Mouse (Mus musculus): ENCODE measurements around the gene Snx4. TPM values are rescaled to one million over a fixed set of nuclear protein-coding genes. Genes with fewer than 3 reads are reported as not detected.
A peak's percentile ranks its signal among the peaks of the same experiment; 100 is the strongest.

Gene Snx4
- polyA plus RNA-seq, 1 experiment from 2014 or later = 117 TPM

DNA sequence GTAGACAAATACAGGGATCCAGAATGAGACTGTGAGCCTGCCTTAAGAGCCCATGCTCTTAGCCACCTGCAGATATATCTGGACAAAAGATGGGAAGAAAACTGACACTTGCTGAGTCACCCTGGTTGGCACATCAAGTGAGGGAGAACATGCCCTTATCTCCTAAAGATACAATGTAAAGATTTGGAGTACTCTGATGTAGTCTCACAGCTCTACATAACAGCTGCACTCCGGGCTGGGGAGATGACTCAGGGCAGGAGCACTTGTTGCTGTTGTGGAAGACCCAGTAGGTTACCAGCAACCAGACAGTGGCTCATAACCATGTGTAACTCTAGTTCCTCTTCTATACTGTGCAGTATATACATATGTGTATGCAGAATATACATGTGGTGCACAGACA is 31.8 kb downstream of the Snx4 start:
- Histone ChIP-seq H3K9me3 (no peaks in the 10 kb centered on the region), H3K27me3 (no peaks in the 10 kb centered on the region), H3K27ac (no peak overlapping the region), H3K9ac (no peak overlapping the region), H3K4me3 (no peak overlapping the region), H3K36me3 (peaks cover 64% of the 10 kb centered on the region), H3K4me1 (no peaks in the 10 kb centered on the region), H3K4me2 (no peak overlapping the region)
- no peak for ATAC-seq (ENCODE audit: borderline replicate concordance, extremely low read depth, low FRiP score, low TSS enrichment)
- WGBS = 71% methylated on average over 1 of the region's 1 CpGs

DNA sequence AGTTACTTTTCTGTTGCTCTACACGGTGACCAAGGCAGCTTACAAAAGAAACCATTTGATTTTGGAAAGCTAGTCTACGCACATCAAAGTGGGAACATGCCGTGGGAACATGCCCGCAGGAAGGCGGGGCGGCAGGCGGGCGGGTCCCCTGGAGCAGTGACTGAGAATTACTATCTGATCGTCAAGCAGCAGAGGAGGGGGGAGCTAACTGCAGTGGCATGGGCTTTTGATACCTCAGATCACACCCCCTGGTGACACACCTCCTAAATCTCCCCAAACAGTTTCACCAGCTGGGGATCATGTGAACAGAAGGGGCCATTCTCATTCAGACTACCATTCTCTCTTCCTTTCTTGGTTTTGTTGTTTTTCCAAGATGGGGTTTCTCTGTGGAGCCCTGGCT is 37.3 kb downstream of the Snx4 start:
- Histone ChIP-seq H3K4me2 (no peak overlapping the region), H3K9me3 (no peaks in the 10 kb centered on the region), H3K4me3 (no peak overlapping the region), H3K4me1 (no peaks in the 10 kb centered on the region), H3K36me3 (peaks cover 84% of the 10 kb centered on the region), H3K9ac (no peak overlapping the region), H3K27ac (no peak overlapping the region), H3K27me3 (no peaks in the 10 kb centered on the region)
- ATAC-seq (ENCODE audit: borderline replicate concordance, extremely low read depth, low FRiP score, low TSS enrichment) = no peak
- 88% methylated on average over 9 of the region's 9 CpGs for WGBS

DNA sequence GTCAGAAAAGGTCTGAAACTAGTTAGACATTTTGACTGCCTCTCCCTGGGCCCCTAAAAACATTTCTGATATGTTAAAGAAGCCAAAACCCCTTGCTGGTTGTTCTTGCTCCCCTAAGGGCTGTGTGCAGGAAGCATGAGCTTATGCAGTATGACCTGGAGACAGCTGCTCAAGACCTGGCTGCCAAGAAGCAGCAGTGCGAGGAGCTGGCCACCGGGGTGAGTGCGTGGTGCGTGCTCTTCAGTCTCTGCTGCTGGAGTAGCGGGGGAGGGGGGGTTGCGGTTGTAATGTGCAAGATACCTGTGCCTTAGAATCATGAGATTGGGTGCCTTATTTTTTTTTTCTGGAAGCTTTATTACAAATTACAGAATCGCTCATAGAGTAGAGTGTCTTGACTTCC is 38.7 kb downstream of the Snx4 start:
- Histone ChIP-seq H3K36me3 (peaks cover 94% of the 10 kb centered on the region), H3K4me1 (no peaks in the 10 kb centered on the region), H3K27ac (no peak overlapping the region), H3K9me3 (no peaks in the 10 kb centered on the region), H3K4me2 (no peak overlapping the region), H3K27me3 (no peaks in the 10 kb centered on the region), H3K4me3 (no peak overlapping the region), H3K9ac (no peak overlapping the region)
- no peak for ATAC-seq (ENCODE audit: borderline replicate concordance, extremely low read depth, low FRiP score, low TSS enrichment)
- WGBS = 80% methylated on average over 7 of the region's 7 CpGs

DNA sequence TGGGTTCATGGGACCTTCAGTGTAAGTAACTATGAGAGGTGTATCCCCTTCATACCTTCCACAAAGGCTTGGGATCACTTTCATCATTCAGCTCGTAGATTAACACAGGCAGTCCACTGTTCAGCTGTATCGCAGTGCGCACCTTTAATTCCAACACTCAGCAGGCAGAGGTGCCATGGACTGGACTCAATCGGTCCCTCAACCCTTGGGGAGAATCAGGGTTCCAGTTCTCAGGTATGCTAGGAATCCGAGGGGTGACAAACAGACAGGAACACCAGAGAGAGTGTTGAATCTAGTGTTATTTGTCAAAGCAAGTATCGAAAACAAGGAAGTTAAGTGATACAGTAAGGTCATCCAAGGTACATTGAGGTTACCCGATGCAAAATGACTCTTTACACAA is 41.0 kb downstream of the Snx4 start:
- no peaks in the 10 kb centered on the region for H3K9me3 ChIP-seq
- peaks cover 97% of the 10 kb centered on the region for H3K36me3 ChIP-seq
- no peak overlapping the region for H3K27ac ChIP-seq
- H3K9ac ChIP-seq = no peak overlapping the region
- H3K4me2 ChIP-seq = no peak overlapping the region
- ATAC-seq (ENCODE audit: borderline replicate concordance, extremely low read depth, low FRiP score, low TSS enrichment) = no peak
- H3K4me3 ChIP-seq = no peak overlapping the region
- WGBS = 93% methylated on average over 7 of the region's 7 CpGs
- H3K4me1 ChIP-seq = no peaks in the 10 kb centered on the region
- no peaks in the 10 kb centered on the region for H3K27me3 ChIP-seq

DNA sequence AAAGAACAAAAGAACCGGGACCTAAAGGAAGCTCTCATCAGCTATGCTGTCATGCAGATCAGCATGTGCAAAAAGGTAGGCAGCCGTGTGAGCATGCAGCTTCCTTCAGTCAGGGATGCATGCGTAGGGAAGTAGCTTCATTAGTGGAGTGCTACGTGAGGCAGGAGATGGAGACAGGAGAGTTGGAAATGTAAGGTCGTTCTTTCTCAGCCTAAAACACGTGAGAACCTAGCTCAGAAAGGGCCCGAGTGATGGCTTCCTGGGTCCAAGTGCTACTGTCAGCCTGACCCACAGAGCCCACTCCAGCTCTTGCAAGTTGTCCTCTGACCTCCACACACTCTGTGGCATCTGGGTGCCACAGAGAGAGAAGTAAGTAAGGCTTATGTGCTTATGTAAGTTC is 43.4 kb downstream of the Snx4 start:
- H3K4me2 ChIP-seq = no peak overlapping the region
- no peak for ATAC-seq (ENCODE audit: borderline replicate concordance, extremely low read depth, low FRiP score, low TSS enrichment)
- no peaks in the 10 kb centered on the region for H3K4me1 ChIP-seq
- 91% methylated on average over 7 of the region's 7 CpGs for WGBS
- no peaks in the 10 kb centered on the region for H3K9me3 ChIP-seq
- no peaks in the 10 kb centered on the region for H3K27me3 ChIP-seq
- peaks cover 95% of the 10 kb centered on the region for H3K36me3 ChIP-seq
- H3K9ac ChIP-seq = no peak overlapping the region
- H3K27ac ChIP-seq = no peak overlapping the region
- no peak overlapping the region for H3K4me3 ChIP-seq

DNA sequence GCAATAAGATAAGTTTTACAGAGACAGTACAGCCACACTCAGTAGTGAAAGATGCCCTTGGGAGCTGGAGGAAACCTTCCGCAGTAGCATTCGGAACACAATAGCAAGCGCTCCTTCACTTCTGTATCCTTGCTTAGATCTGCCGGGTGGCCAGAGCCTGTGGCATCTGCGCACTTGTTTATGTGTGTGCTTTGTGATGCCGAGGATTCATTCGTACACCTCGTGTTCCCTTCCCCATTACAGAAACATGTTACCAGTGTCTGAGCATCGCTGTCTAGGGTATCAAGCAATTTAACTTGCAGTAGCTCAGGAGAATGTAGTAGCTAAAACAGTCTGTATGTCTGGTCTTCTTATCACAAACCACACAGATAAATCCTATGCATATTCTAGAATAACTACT is 44.1 kb downstream of the Snx4 start:
- Histone ChIP-seq H3K4me3 (no peak overlapping the region), H3K9ac (no peak overlapping the region), H3K9me3 (no peaks in the 10 kb centered on the region), H3K27ac (no peak overlapping the region), H3K36me3 (peaks cover 95% of the 10 kb centered on the region), H3K4me2 (no peak overlapping the region), H3K4me1 (no peaks in the 10 kb centered on the region), H3K27me3 (no peaks in the 10 kb centered on the region)
- 95% methylated on average over 9 of the region's 9 CpGs for WGBS
- ATAC-seq (ENCODE audit: borderline replicate concordance, extremely low read depth, low FRiP score, low TSS enrichment) = no peak

DNA sequence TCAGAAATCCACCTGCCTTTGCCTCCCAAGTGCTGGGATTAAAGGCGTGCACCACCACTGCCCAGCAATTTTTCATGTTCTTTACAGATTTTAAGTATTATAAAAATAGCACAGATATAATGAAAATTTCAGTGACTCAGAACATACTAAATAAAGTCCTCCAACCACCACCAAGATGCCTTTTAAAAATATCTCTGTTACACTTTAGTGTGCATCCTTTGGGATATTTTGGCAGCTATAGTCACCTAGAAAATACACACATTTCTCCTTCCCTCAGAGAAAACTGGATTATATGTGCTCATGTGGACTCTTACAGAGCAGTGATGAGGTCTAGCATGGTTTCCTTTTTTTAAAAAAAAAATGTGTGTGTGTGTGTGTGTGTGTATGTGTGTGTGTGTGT is 46.3 kb downstream of the Snx4 start:
- no peak overlapping the region for H3K9ac ChIP-seq
- H3K4me1 ChIP-seq = no peaks in the 10 kb centered on the region
- H3K27ac ChIP-seq = no peak overlapping the region
- H3K4me3 ChIP-seq = no peak overlapping the region
- H3K36me3 ChIP-seq = peaks cover 81% of the 10 kb centered on the region
- H3K27me3 ChIP-seq = no peaks in the 10 kb centered on the region
- no peaks in the 10 kb centered on the region for H3K9me3 ChIP-seq
- no peak overlapping the region for H3K4me2 ChIP-seq
- no peak for ATAC-seq (ENCODE audit: borderline replicate concordance, extremely low read depth, low FRiP score, low TSS enrichment)
- 97% methylated on average over 1 of the region's 1 CpGs for WGBS

DNA sequence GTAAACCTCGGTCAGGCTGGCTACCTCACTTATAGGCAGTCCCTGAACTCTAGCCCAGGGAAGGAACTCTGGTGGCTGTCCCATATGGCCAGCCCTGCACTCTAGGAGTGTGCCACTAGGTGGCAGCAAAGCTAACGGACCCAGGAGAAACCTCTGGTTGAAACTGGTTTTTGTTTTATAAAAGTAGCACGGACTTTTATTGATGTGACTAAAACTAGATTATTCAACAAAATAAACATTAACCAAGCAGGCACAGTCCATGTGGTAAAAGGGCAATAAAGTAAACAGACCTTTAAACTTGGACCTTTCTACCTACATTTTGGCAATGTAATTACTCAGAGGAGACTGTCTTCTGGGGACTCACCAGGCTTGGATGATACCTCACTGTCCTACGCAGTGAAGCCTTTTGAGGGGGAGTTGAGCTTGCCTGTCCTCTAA is 55.4 kb downstream of the Snx4 start:
- Histone ChIP-seq H3K4me2 (peak overlapping the region; percentile 18; the same call in 1 of the 2 replicates), H3K4me1 (0 out of 2 replicates have a peak, but pooled peaks cover 3% of the 10 kb centered on the region), H3K36me3 (peaks cover 3% of the 10 kb centered on the region), H3K4me3 (no peak overlapping the region), H3K9ac (no peak overlapping the region), H3K27me3 (no peaks in the 10 kb centered on the region), H3K27ac (no peak overlapping the region), H3K9me3 (no peaks in the 10 kb centered on the region)
- ATAC-seq (ENCODE audit: borderline replicate concordance, extremely low read depth, low FRiP score, low TSS enrichment) = peak; percentile 60; the same call in 1 of the 2 replicates
- WGBS = 11% methylated on average over 4 of the region's 4 CpGs

DNA sequence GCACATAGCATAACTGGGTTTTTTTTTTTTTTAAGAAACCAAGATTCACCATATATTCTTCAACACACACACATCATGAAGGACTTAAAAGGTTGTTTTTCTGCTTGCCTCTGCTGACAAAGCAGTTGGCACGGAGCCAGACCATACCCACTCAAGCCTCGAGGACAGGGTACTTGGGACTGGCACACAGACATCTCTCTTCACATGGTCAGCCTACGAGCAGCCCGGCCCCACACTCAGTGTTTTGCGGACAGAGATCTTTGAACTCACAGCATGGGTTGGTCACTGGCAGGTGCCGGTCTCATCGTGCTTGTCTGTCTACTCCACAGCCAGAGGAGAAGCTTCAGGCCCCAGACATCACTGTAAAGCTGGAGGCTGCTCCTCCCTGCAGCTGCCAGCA is 56.5 kb downstream of the Snx4 start:
- H3K4me2 ChIP-seq = no peak overlapping the region
- H3K27ac ChIP-seq = no peak overlapping the region
- H3K9me3 ChIP-seq = no peaks in the 10 kb centered on the region
- H3K4me3 ChIP-seq = no peak overlapping the region
- 0 out of 2 replicates have a peak, but pooled peaks cover 3% of the 10 kb centered on the region for H3K4me1 ChIP-seq
- H3K36me3 ChIP-seq = peaks cover 3% of the 10 kb centered on the region
- no peak for ATAC-seq (ENCODE audit: borderline replicate concordance, extremely low read depth, low FRiP score, low TSS enrichment)
- H3K9ac ChIP-seq = no peak overlapping the region
- WGBS = 68% methylated on average over 7 of the region's 7 CpGs
- no peaks in the 10 kb centered on the region for H3K27me3 ChIP-seq

DNA sequence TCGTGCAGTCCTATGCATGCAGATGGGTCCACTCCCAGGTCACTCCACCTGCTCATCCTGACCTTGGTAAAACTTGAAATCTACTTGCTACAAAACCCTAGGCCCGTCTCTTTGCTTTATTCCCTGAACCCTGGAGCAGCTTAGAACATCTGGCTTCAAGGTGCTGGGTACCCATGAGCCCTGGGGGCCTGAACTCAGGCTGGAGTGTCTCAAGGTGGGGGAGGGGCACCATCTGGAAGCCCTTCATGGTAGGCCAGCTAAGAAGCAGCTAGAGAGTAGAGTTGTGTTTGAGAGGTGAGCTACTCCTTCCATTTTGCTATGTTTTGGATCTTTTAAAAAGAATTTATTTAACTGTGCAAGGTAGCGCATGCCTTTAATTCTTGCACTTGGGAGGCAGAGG is 57.8 kb downstream of the Snx4 start:
- Histone ChIP-seq H3K9me3 (no peaks in the 10 kb centered on the region), H3K27ac (no peak overlapping the region), H3K4me2 (no peak overlapping the region), H3K36me3 (peaks cover 3% of the 10 kb centered on the region), H3K4me3 (no peak overlapping the region), H3K4me1 (0 out of 2 replicates have a peak, but pooled peaks cover 3% of the 10 kb centered on the region), H3K9ac (no peak overlapping the region), H3K27me3 (no peaks in the 10 kb centered on the region)
- ATAC-seq (ENCODE audit: borderline replicate concordance, extremely low read depth, low FRiP score, low TSS enrichment) = no peak
- 81% methylated on average over 3 of the region's 3 CpGs for WGBS

DNA sequence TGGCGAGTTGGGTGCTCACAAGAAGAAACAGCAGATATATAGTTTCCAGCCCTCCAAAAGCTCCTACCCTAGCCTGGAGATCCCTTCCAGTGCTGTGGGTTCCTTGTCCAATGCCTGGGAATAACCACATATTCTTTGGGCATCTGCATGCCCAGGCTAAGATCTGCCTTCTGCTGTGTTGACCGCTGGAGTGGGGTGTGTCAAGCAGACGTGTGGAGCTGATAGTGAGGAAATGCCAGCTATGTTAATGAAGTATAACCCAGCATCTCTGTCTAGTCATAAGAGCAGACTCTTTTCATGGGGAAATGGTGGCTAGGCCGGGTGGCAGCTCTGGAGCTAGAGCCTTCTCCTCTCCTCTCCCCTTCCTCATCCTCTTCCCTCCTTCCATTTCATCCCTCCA is 64.4 kb downstream of the Snx4 start:
- WGBS = 86% methylated on average over 4 of the region's 4 CpGs

DNA sequence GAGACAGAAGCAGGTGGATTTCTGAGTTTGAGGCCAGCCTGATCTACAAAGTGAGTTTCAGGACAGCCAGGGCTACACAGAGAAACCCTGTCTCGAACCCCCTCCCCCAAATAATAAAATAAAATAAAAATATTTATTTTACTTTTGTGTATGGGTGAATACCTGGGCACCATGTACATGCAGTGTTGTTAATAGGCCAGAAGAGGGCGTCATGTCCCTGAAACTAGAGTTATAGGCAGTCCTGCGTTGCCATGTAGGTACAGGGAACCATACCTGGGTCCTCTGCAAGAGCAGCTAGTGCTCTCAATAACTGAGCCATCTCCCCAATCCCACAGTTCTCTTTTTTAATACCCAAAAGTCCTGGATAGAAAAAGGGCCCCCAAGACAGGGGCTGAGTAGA is 66.4 kb downstream of the Snx4 start:
- Histone ChIP-seq H3K4me1 (no peaks in the 10 kb centered on the region), H3K27me3 (no peaks in the 10 kb centered on the region), H3K4me2 (no peak overlapping the region), H3K9ac (no peak overlapping the region), H3K36me3 (no peaks in the 10 kb centered on the region), H3K27ac (no peak overlapping the region), H3K9me3 (no peaks in the 10 kb centered on the region), H3K4me3 (no peak overlapping the region)
- WGBS = 62% methylated on average over 3 of the region's 3 CpGs
- no peak for ATAC-seq (ENCODE audit: borderline replicate concordance, extremely low read depth, low FRiP score, low TSS enrichment)

More for the DNA sequence above, 64.4 kb downstream of the Snx4 start:
- H3K36me3 ChIP-seq = no peaks in the 10 kb centered on the region
- H3K9ac ChIP-seq = no peak overlapping the region
- no peak overlapping the region for H3K4me3 ChIP-seq
- no peaks in the 10 kb centered on the region for H3K27me3 ChIP-seq
- no peak for ATAC-seq (ENCODE audit: borderline replicate concordance, extremely low read depth, low FRiP score, low TSS enrichment)
- no peak overlapping the region for H3K27ac ChIP-seq
- no peak overlapping the region for H3K4me2 ChIP-seq
- H3K4me1 ChIP-seq = no peaks in the 10 kb centered on the region
- H3K9me3 ChIP-seq = no peaks in the 10 kb centered on the region

DNA sequence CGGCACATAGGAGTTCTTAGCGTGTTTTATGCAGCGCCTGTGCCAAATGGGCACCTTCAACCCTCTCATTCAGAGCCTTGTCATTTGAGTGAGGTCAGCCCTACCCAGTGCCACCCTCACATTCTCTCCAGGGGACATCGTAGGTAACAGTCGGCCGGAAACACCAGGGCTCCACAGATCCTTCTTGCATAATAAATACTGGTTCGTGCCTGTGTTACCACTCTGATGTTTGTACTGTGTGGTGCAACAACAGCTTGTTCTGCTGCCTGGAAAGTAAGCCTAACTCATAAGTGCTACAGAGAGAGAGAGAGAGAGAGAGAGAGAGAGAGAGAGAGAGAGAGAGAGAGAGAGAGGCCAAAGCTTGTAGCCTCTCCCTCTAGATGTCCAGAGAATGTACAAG is 66.8 kb downstream of the Snx4 start:
- H3K4me1 ChIP-seq = no peaks in the 10 kb centered on the region
- H3K27ac ChIP-seq = no peak overlapping the region
- H3K27me3 ChIP-seq = no peaks in the 10 kb centered on the region
- no peaks in the 10 kb centered on the region for H3K9me3 ChIP-seq
- no peaks in the 10 kb centered on the region for H3K36me3 ChIP-seq
- 88% methylated on average over 7 of the region's 7 CpGs for WGBS
- H3K4me2 ChIP-seq = no peak overlapping the region
- no peak overlapping the region for H3K4me3 ChIP-seq
- no peak for ATAC-seq (ENCODE audit: borderline replicate concordance, extremely low read depth, low FRiP score, low TSS enrichment)
- H3K9ac ChIP-seq = no peak overlapping the region
